Mouse (Mus musculus) hindbrain, embryonic 12.5 days (tissue): ENCODE results near the gene Kpna6. TPM values are rescaled to one million over a fixed set of nuclear protein-coding genes. Genes with fewer than 3 reads are reported as not detected.

Experiments used
- ATAC-seq: fragments of 200-750 bp; cut with Nextera tagmentation; 2 replicates; pipeline ENCODE4 v1.8.0; 2017; ENCODE audit warnings: moderate TSS enrichment; ENCODE audit not compliant: low FRiP score
- H3K27ac ChIP-seq: fragments of 300-500 bp; sonication (generic); 2 replicates; pipeline ENCODE4 v1.5.1; 2016; ENCODE audit warnings: mild to moderate bottlenecking
- H3K27me3 ChIP-seq: fragments of 300-500 bp; sonication (generic); 2 replicates; pipeline ENCODE4 v1.6.1; 2016; ENCODE audit warnings: mild to moderate bottlenecking
- H3K36me3 ChIP-seq: fragments of 300-500 bp; sonication (generic); 2 replicates; pipeline ENCODE4 v1.6.1; 2016; ENCODE audit warnings: mild to moderate bottlenecking
- H3K4me1 ChIP-seq: fragments of 300-500 bp; sonication (generic); 2 replicates; pipeline ENCODE4 v1.6.1; 2016
- H3K4me2 ChIP-seq: fragments of 300-500 bp; sonication (generic); replicated peaks from 2 replicates; pipeline ENCODE4 v1.6.1; 2016; ENCODE audit warnings: mild to moderate bottlenecking
- H3K4me3 ChIP-seq: fragments of 300-500 bp; sonication (generic); 2 replicates; pipeline ENCODE4 v1.5.1; 2016; ENCODE audit warnings: mild to moderate bottlenecking
- H3K9ac ChIP-seq: fragments of 300-500 bp; sonication (generic); 2 replicates; pipeline ENCODE4 v1.6.1; 2016; ENCODE audit warnings: mild to moderate bottlenecking, moderate library complexity
- H3K9me3 ChIP-seq: fragments of 300-500 bp; sonication (generic); replicated peaks from 2 replicates; pipeline ENCODE4 v1.6.1; 2016; ENCODE audit warnings: mild to moderate bottlenecking
- WGBS: fragments of 180-500 bp; shearing (Covaris S2); methylation state at CpG from one replicate; pipeline ENCODE4 v1.1.7; 2016; 5-methylcytosine and 5-hydroxymethylcytosine counted together
- microRNA-seq: library from miRNA; unstranded; fragments of <30 nt; microRNA quantifications from one replicate; pipeline ENCODE4, GENCODE M21; 2017
- polyA plus RNA-seq: library from polyadenylated mRNA; unstranded; fragments of >200 nt; fragmentation: Nextera tagmentation; extraction: Ambion mirVana; gene quantifications from 2 replicates; pipeline ENCODE4 v1.2.1, GENCODE M21; 2016

The Kpna6 gene
- polyA plus RNA-seq, 1 experiment from 2014 or later: 16.0 TPM

GRCm38 (mm10) chr4:129610472-129610871 lies 62.1 kb downstream of the Kpna6 start:
- H3K27me3 ChIP-seq: no peaks in the 10 kb centered on the region
- H3K9me3 ChIP-seq: no peaks in the 10 kb centered on the region
- peaks cover 33% of the 10 kb centered on the region for H3K36me3 ChIP-seq
- no peak overlapping the region for H3K27ac ChIP-seq
- H3K9ac ChIP-seq: no peak overlapping the region
- H3K4me3 ChIP-seq: no peak overlapping the region
- 72% methylated on average over 4 of the region's 4 CpGs for WGBS
- H3K4me1 ChIP-seq: no peaks in the 10 kb centered on the region; the same call in none of the 2 replicates
- no peak overlapping the region for H3K4me2 ChIP-seq
- no peak for ATAC-seq

GRCm38 (mm10) chr4:129610026-129610425 lies 62.5 kb downstream of the Kpna6 start:
- H3K36me3 ChIP-seq: peaks cover 36% of the 10 kb centered on the region
- 60% methylated on average over 4 of the region's 4 CpGs for WGBS
- peak; percentile 18; the same call in 1 of the 2 replicates for ATAC-seq
- no peak overlapping the region for H3K9ac ChIP-seq
- no peak overlapping the region for H3K4me2 ChIP-seq
- H3K27ac ChIP-seq: no peak overlapping the region
- H3K4me1 ChIP-seq: no peaks in the 10 kb centered on the region; the same call in none of the 2 replicates
- H3K27me3 ChIP-seq: no peaks in the 10 kb centered on the region
- H3K9me3 ChIP-seq: no peaks in the 10 kb centered on the region
- no peak overlapping the region for H3K4me3 ChIP-seq

GRCm38 (mm10) chr4:129609139-129609631 lies 63.4 kb downstream of the Kpna6 start:
- H3K4me3 ChIP-seq: no peak overlapping the region
- H3K27ac ChIP-seq: 0 out of 2 replicates have a peak overlapping the region, but pooled peaks have one; percentile 5
- no peak overlapping the region for H3K9ac ChIP-seq
- H3K27me3 ChIP-seq: no peaks in the 10 kb centered on the region
- peaks cover 44% of the 10 kb centered on the region for H3K36me3 ChIP-seq
- 86% methylated on average over 12 of the region's 12 CpGs for WGBS
- H3K4me1 ChIP-seq: no peaks in the 10 kb centered on the region; the same call in none of the 2 replicates
- no peaks in the 10 kb centered on the region for H3K9me3 ChIP-seq
- no peak overlapping the region for H3K4me2 ChIP-seq
- ATAC-seq: no peak; the same call in 1 of the 2 replicates

- no peak overlapping the region for H3K4me2 ChIP-seq
- ATAC-seq: peak; percentile 84
- H3K9ac ChIP-seq: peak overlapping the region; percentile 8; the same call in 1 of the 2 replicates
- no peaks in the 10 kb centered on the region; the same call in none of the 2 replicates for H3K4me1 ChIP-seq
- no peak overlapping the region for H3K4me3 ChIP-seq
- H3K9me3 ChIP-seq: no peaks in the 10 kb centered on the region
- H3K36me3 ChIP-seq: peaks cover 51% of the 10 kb centered on the region
- H3K27me3 ChIP-seq: no peaks in the 10 kb centered on the region
- 35% methylated on average over 7 of the region's 7 CpGs for whole genome bisulfite sequencing
- peak overlapping the region; percentile 37; the same call in 1 of the 2 replicates for H3K27ac ChIP-seq
Measured at GRCm38 (mm10) chr4:129608426-129609025, 64.0 kb downstream of the Kpna6 start.

- peak within 1 kb of the TSS; percentile 98 for H3K4me3 ChIP-seq
- peaks cover 47% of the 10 kb centered on the region for H3K36me3 ChIP-seq
- peak within 1 kb of the TSS; percentile 66 for H3K27ac ChIP-seq
- H3K9ac ChIP-seq: peak within 1 kb of the TSS; percentile 81
- peak; percentile 90 for ATAC-seq
- H3K4me1 ChIP-seq: peaks cover 31% of the 10 kb centered on the region
- peak within 1 kb of the TSS; percentile 87 for H3K4me2 ChIP-seq
- no peaks in the 10 kb centered on the region for H3K9me3 ChIP-seq
- no peaks in the 10 kb centered on the region for H3K27me3 ChIP-seq
- under 1% methylated on average over 71 of the region's 74 CpGs for WGBS
Measured at GRCm38 (mm10) chr4:129600233-129601158, 72.1 kb downstream of the Kpna6 start, which contains the start of the genes Eif3i and Tmem234. Gene Eif3i (minus strand): TSS chr4:129600648. Gene Tmem234 (plus strand): TSS chr4:129600668.

Small RNA genes lying within 50 kb of the gene (microRNA-seq; reads per million reads assigned to microRNA genes)
- 1.1 reads per million for gene Mir7016

Other genes starting within 250 kb of the Kpna6 start
- 6.0 and 6.4 TPM in 2 replicates for gene Zbtb8b, start 231.9 kb downstream of the Kpna6 start, polyA plus RNA-seq
- gene Bsdc1, start 211.2 kb downstream of the Kpna6 start, polyA plus RNA-seq: 33.0 TPM in 2 replicates
- not detected in 2 replicates for gene Tssk3, start 181.7 kb downstream of the Kpna6 start, polyA plus RNA-seq
- gene Fam229a, start 181.6 kb downstream of the Kpna6 start, polyA plus RNA-seq: 0.46 TPM in 1 of 2 replicates, not detected in the other
- 1,978 and 2,031 TPM in 2 replicates for gene Marcksl1, start 159.2 kb downstream of the Kpna6 start, polyA plus RNA-seq
- 168 and 178 TPM in 2 replicates for gene Hdac1, start 130.1 kb downstream of the Kpna6 start, polyA plus RNA-seq
- gene Lck, start 99.1 kb downstream of the Kpna6 start, polyA plus RNA-seq: 6.4 and 7.1 TPM in 2 replicates
- gene Fam167b, start 94.2 kb downstream of the Kpna6 start, polyA plus RNA-seq: 1.7 and 2.5 TPM in 2 replicates
- gene Eif3i, start 72.1 kb downstream of the Kpna6 start, polyA plus RNA-seq: 187 and 204 TPM in 2 replicates
- gene Tmem234, start 72.1 kb downstream of the Kpna6 start, polyA plus RNA-seq: 164 and 174 TPM in 2 replicates
- 2.4 and 3.1 TPM in 2 replicates for gene Dcdc2b, start 58.5 kb downstream of the Kpna6 start, polyA plus RNA-seq
- gene Iqcc, start 53.7 kb downstream of the Kpna6 start, polyA plus RNA-seq: 30.0 and 31.8 TPM in 2 replicates
- 85.9 and 91.5 TPM in 2 replicates for gene Ccdc28b, start 48.8 kb downstream of the Kpna6 start, polyA plus RNA-seq
- 90.8 and 91.1 TPM in 2 replicates for gene Txlna, start 31.7 kb downstream of the Kpna6 start, polyA plus RNA-seq
- gene Tmem39b, start 24.1 kb upstream of the Kpna6 start, polyA plus RNA-seq: 15.0 and 16.4 TPM in 2 replicates
- 215 and 227 TPM in 2 replicates for gene Khdrbs1, start 69.5 kb upstream of the Kpna6 start, polyA plus RNA-seq
- 347 and 360 TPM in 2 replicates for gene Ptp4a2, start 138.5 kb upstream of the Kpna6 start, polyA plus RNA-seq